Mouse (Mus musculus) midbrain, embryonic 15.5 days (tissue): ENCODE results near the gene Cant1. TPM values are rescaled to one million over a fixed set of nuclear protein-coding genes. Genes with fewer than 3 reads are reported as not detected.

ENCODE experiments used
- ATAC-seq: fragments of 200-750 bp; cut with Nextera tagmentation; replicated peaks from 2 replicates; pipeline ENCODE4 v1.8.0; 2017; ENCODE audit warnings: moderate TSS enrichment
- H3K27ac ChIP-seq: fragments of 300-500 bp; sonication (generic); 2 replicates; pipeline ENCODE4 v1.5.1; 2015; ENCODE audit warnings: mild to moderate bottlenecking, inconsistent platforms
- H3K27me3 ChIP-seq: fragments of 300-500 bp; sonication (generic); replicated peaks from 2 replicates; pipeline ENCODE4 v1.6.1; 2015; ENCODE audit warnings: inconsistent platforms
- H3K36me3 ChIP-seq: fragments of 300-500 bp; sonication (generic); replicated peaks from 2 replicates; pipeline ENCODE4 v1.6.1; 2015; ENCODE audit warnings: inconsistent platforms
- H3K4me1 ChIP-seq: fragments of 300-500 bp; sonication (generic); 2 replicates; pipeline ENCODE4 v1.6.1; 2015; ENCODE audit warnings: inconsistent platforms
- H3K4me2 ChIP-seq: fragments of 300-500 bp; sonication (generic); 2 replicates; pipeline ENCODE4 v1.6.1; 2015; ENCODE audit warnings: inconsistent platforms, mild to moderate bottlenecking, moderate library complexity
- H3K4me3 ChIP-seq: fragments of 300-500 bp; sonication (generic); 2 replicates; pipeline ENCODE4 v1.5.1; 2015; ENCODE audit warnings: mild to moderate bottlenecking, inconsistent platforms
- H3K9ac ChIP-seq: fragments of 300-500 bp; sonication (generic); 2 replicates; pipeline ENCODE4 v1.6.1; 2015; ENCODE audit warnings: mild to moderate bottlenecking, inconsistent platforms
- H3K9me3 ChIP-seq: fragments of 300-500 bp; sonication (generic); 2 replicates; pipeline ENCODE4 v1.6.1; 2016; ENCODE audit warnings: inconsistent platforms
- WGBS: fragments of 180-500 bp; shearing (Covaris S2); methylation state at CpG from one replicate; pipeline ENCODE4 v1.1.7; 2015; ENCODE audit warnings: mixed read lengths; 5-methylcytosine and 5-hydroxymethylcytosine counted together
- polyA plus RNA-seq: library from polyadenylated mRNA; unstranded; fragments of >200 nt; fragmentation: Nextera tagmentation; extraction: Ambion mirVana; gene quantifications from 2 replicates; pipeline ENCODE4 v1.2.1, GENCODE M21; 2015

Gene Cant1
- 30.6 and 35.1 TPM in 2 replicates for polyA plus RNA-seq

- Histone ChIP-seq H3K9ac (peak within 1 kb of the TSS; percentile 94), H3K4me1 (peaks cover 41% of the 10 kb centered on the region), H3K4me3 (peak within 1 kb of the TSS; percentile 79), H3K4me2 (peak within 1 kb of the TSS; percentile 81), H3K36me3 (no peaks in the 10 kb centered on the region), H3K27me3 (no peaks in the 10 kb centered on the region; the same call in 1 of the 2 replicates), H3K27ac (peak within 1 kb of the TSS; percentile 70), H3K9me3 (no peaks in the 10 kb centered on the region)
- WGBS, result 1% methylated on average over 38 of the region's 50 CpGs
- ATAC-seq, result peak; percentile 94
Observed at GRCm38 (mm10) chr11:118418834-118419504, at the start of gene Cant1. Cant1 (minus strand) TSS chr11:118419086.

GRCm38 (mm10) chr11:118467441-118468035 is 48.7 kb upstream of the Cant1 start:
- H3K4me2 ChIP-seq, result no peak overlapping the region
- peaks cover 4% of the 10 kb centered on the region; the same call in 1 of the 2 replicates for H3K4me1 ChIP-seq
- H3K36me3 ChIP-seq, result no peaks in the 10 kb centered on the region
- H3K27ac ChIP-seq, result no peak overlapping the region
- no peak for ATAC-seq
- H3K27me3 ChIP-seq, result no peaks in the 10 kb centered on the region
- no peak overlapping the region for H3K4me3 ChIP-seq
- H3K9ac ChIP-seq, result no peak overlapping the region
- H3K9me3 ChIP-seq, result no peaks in the 10 kb centered on the region
- 47% methylated on average over 11 of the region's 11 CpGs for WGBS

GRCm38 (mm10) chr11:118460280-118460679 is 41.4 kb upstream of the Cant1 start:
- Histone ChIP-seq H3K4me3 (no peak overlapping the region), H3K4me1 (0 out of 2 replicates have a peak, but pooled peaks cover 3% of the 10 kb centered on the region), H3K27ac (no peak overlapping the region), H3K27me3 (no peaks in the 10 kb centered on the region), H3K9ac (no peak overlapping the region), H3K4me2 (no peak overlapping the region), H3K9me3 (0 out of 2 replicates have a peak, but pooled peaks cover 3% of the 10 kb centered on the region), H3K36me3 (no peaks in the 10 kb centered on the region)
- 63% methylated on average over 6 of the region's 6 CpGs for WGBS
- ATAC-seq, result no peak

- H3K4me3 ChIP-seq, result no peak overlapping the region
- H3K36me3 ChIP-seq, result no peaks in the 10 kb centered on the region
- no peaks in the 10 kb centered on the region for H3K27me3 ChIP-seq
- no peak overlapping the region for H3K9ac ChIP-seq
- H3K4me2 ChIP-seq, result no peak overlapping the region
- 0 out of 2 replicates have a peak, but pooled peaks cover 3% of the 10 kb centered on the region for H3K9me3 ChIP-seq
- H3K27ac ChIP-seq, result no peak overlapping the region
- 85% methylated on average over 4 of the region's 4 CpGs for WGBS
- ATAC-seq, result no peak
- 0 out of 2 replicates have a peak, but pooled peaks cover 3% of the 10 kb centered on the region for H3K4me1 ChIP-seq
Observed at GRCm38 (mm10) chr11:118459536-118459935, 40.6 kb upstream of the Cant1 start.

- no peak overlapping the region for H3K27ac ChIP-seq
- 0 out of 2 replicates have a peak, but pooled peaks cover 3% of the 10 kb centered on the region for H3K4me1 ChIP-seq
- H3K9me3 ChIP-seq, result 0 out of 2 replicates have a peak, but pooled peaks cover 3% of the 10 kb centered on the region
- 58% methylated on average over 8 of the region's 8 CpGs for WGBS
- H3K4me3 ChIP-seq, result no peak overlapping the region
- H3K9ac ChIP-seq, result no peak overlapping the region
- H3K27me3 ChIP-seq, result no peaks in the 10 kb centered on the region
- no peak overlapping the region for H3K4me2 ChIP-seq
- no peak for ATAC-seq
- H3K36me3 ChIP-seq, result no peaks in the 10 kb centered on the region
Observed at GRCm38 (mm10) chr11:118459051-118459450, 40.2 kb upstream of the Cant1 start.

- Histone ChIP-seq H3K9ac (no peak overlapping the region), H3K4me2 (no peak overlapping the region), H3K36me3 (no peaks in the 10 kb centered on the region), H3K27me3 (no peaks in the 10 kb centered on the region), H3K9me3 (0 out of 2 replicates have a peak, but pooled peaks cover 3% of the 10 kb centered on the region), H3K27ac (no peak overlapping the region), H3K4me3 (no peak overlapping the region), H3K4me1 (0 out of 2 replicates have a peak, but pooled peaks cover 3% of the 10 kb centered on the region)
- ATAC-seq, result no peak
- 74% methylated on average over 11 of the region's 11 CpGs for WGBS
Observed at GRCm38 (mm10) chr11:118456937-118457336, 38.1 kb upstream of the Cant1 start.

- H3K4me1 ChIP-seq, result no peaks in the 10 kb centered on the region
- no peak overlapping the region for H3K4me2 ChIP-seq
- H3K27ac ChIP-seq, result no peak overlapping the region
- H3K27me3 ChIP-seq, result no peaks in the 10 kb centered on the region
- no peak for ATAC-seq
- no peak overlapping the region for H3K4me3 ChIP-seq
- 0 out of 2 replicates have a peak, but pooled peaks cover 3% of the 10 kb centered on the region for H3K9me3 ChIP-seq
- 83% methylated on average over 6 of the region's 6 CpGs for WGBS
- no peak overlapping the region for H3K9ac ChIP-seq
- no peaks in the 10 kb centered on the region for H3K36me3 ChIP-seq
Observed at GRCm38 (mm10) chr11:118455788-118456187, 36.9 kb upstream of the Cant1 start.

GRCm38 (mm10) chr11:118453886-118454671 is 35.2 kb upstream of the Cant1 start:
- 80% methylated on average over 11 of the region's 11 CpGs for WGBS
- Histone ChIP-seq H3K27me3 (no peaks in the 10 kb centered on the region), H3K9me3 (no peaks in the 10 kb centered on the region), H3K4me2 (no peak overlapping the region), H3K4me3 (no peak overlapping the region), H3K4me1 (no peaks in the 10 kb centered on the region), H3K27ac (no peak overlapping the region), H3K36me3 (no peaks in the 10 kb centered on the region), H3K9ac (no peak overlapping the region)
- no peak for ATAC-seq

GRCm38 (mm10) chr11:118452955-118453354 is 34.1 kb upstream of the Cant1 start:
- no peak overlapping the region for H3K4me3 ChIP-seq
- no peak overlapping the region for H3K4me2 ChIP-seq
- no peaks in the 10 kb centered on the region for H3K9me3 ChIP-seq
- no peaks in the 10 kb centered on the region for H3K36me3 ChIP-seq
- no peak overlapping the region for H3K27ac ChIP-seq
- no peak for ATAC-seq
- no peaks in the 10 kb centered on the region for H3K27me3 ChIP-seq
- H3K9ac ChIP-seq, result no peak overlapping the region
- WGBS, result 53% methylated on average over 2 of the region's 2 CpGs
- H3K4me1 ChIP-seq, result no peaks in the 10 kb centered on the region

- WGBS, result 91% methylated on average over 6 of the region's 6 CpGs
- H3K27me3 ChIP-seq, result no peaks in the 10 kb centered on the region
- no peak for ATAC-seq
- H3K9ac ChIP-seq, result no peak overlapping the region
- no peak overlapping the region for H3K4me3 ChIP-seq
- H3K36me3 ChIP-seq, result no peaks in the 10 kb centered on the region
- H3K4me2 ChIP-seq, result no peak overlapping the region
- H3K4me1 ChIP-seq, result no peaks in the 10 kb centered on the region
- no peak overlapping the region for H3K27ac ChIP-seq
- no peaks in the 10 kb centered on the region for H3K9me3 ChIP-seq
Observed at GRCm38 (mm10) chr11:118451211-118451610, 32.3 kb upstream of the Cant1 start.

- H3K36me3 ChIP-seq, result no peaks in the 10 kb centered on the region
- H3K27ac ChIP-seq, result no peak overlapping the region
- no peak for ATAC-seq
- no peak overlapping the region for H3K4me3 ChIP-seq
- H3K4me2 ChIP-seq, result no peak overlapping the region
- H3K9me3 ChIP-seq, result no peaks in the 10 kb centered on the region
- 86% methylated on average over 8 of the region's 8 CpGs for WGBS
- no peak overlapping the region for H3K9ac ChIP-seq
- H3K4me1 ChIP-seq, result 0 out of 2 replicates have a peak, but pooled peaks cover 3% of the 10 kb centered on the region
- H3K27me3 ChIP-seq, result peaks cover 8% of the 10 kb centered on the region; the same call in 1 of the 2 replicates
Observed at GRCm38 (mm10) chr11:118448385-118448784, 29.5 kb upstream of the Cant1 start.

- 80% methylated on average over 4 of the region's 4 CpGs for WGBS
Observed at GRCm38 (mm10) chr11:118447346-118447745, 28.5 kb upstream of the Cant1 start.

More at GRCm38 (mm10) chr11:118447346-118447745, 28.5 kb upstream of the Cant1 start:
- no peak overlapping the region for H3K4me3 ChIP-seq
- H3K27ac ChIP-seq, result no peak overlapping the region
- H3K9me3 ChIP-seq, result no peaks in the 10 kb centered on the region
- no peak overlapping the region for H3K4me2 ChIP-seq
- H3K27me3 ChIP-seq, result peaks cover 8% of the 10 kb centered on the region; the same call in 1 of the 2 replicates
- H3K4me1 ChIP-seq, result peaks cover 10% of the 10 kb centered on the region
- no peak for ATAC-seq
- no peak overlapping the region for H3K9ac ChIP-seq
- no peaks in the 10 kb centered on the region for H3K36me3 ChIP-seq
